Mouse (Mus musculus) embryonic facial prominence, embryonic 10.5 days (tissue): Measurements from ENCODE around the gene Gm12216. TPM values are rescaled to one million over a fixed set of nuclear protein-coding genes. Genes with fewer than 3 reads are reported as not detected.

Source experiments
- DNase-seq: peaks from one replicate; pipeline ENCODE4 v3.0.0-alpha.2; 2017; ENCODE audit warnings: low spot score
- H3K27ac ChIP-seq: fragments of 300-500 bp; sonication (generic); replicated peaks from 2 replicates; pipeline ENCODE4 v1.5.1; 2016; ENCODE audit warnings: mild to moderate bottlenecking
- H3K27me3 ChIP-seq: fragments of 300-500 bp; sonication (generic); replicated peaks from 2 replicates; pipeline ENCODE4 v1.6.1; 2016; ENCODE audit warnings: low read depth, mild to moderate bottlenecking; ENCODE audit not compliant: poor library complexity, severe bottlenecking
- H3K36me3 ChIP-seq: fragments of 300-500 bp; sonication (generic); replicated peaks from 2 replicates; pipeline ENCODE4 v1.6.1; 2016; ENCODE audit warnings: mild to moderate bottlenecking, moderate library complexity
- H3K4me1 ChIP-seq: fragments of 300-500 bp; sonication (generic); 2 replicates; pipeline ENCODE4 v1.6.1; 2016
- H3K4me3 ChIP-seq: fragments of 300-500 bp; sonication (generic); 2 replicates; pipeline ENCODE4 v1.5.1; 2016; ENCODE audit warnings: mild to moderate bottlenecking, moderate library complexity
- H3K9me3 ChIP-seq: fragments of 300-500 bp; sonication (generic); 2 replicates; pipeline ENCODE4 v1.6.1; 2016; ENCODE audit warnings: mild to moderate bottlenecking
- WGBS: fragments of 180-500 bp; shearing (Covaris S2); methylation state at CpG from one replicate; pipeline ENCODE4 v1.1.7; 2016; 5-methylcytosine and 5-hydroxymethylcytosine counted together
- microRNA-seq: library from miRNA; unstranded; fragments of <30 nt; microRNA quantifications from one replicate; pipeline ENCODE4, GENCODE M21; 2017
- polyA plus RNA-seq: library from polyadenylated mRNA; unstranded; fragments of >200 nt; fragmentation: Nextera tagmentation; extraction: Ambion mirVana; gene quantifications from 2 replicates; pipeline ENCODE4 v1.2.1, GENCODE M21; 2016

The Gm12216 gene
- polyA plus RNA-seq, 1 experiment from 2014 or later, result not detected

- Histone ChIP-seq H3K27ac (no peak overlapping the region), H3K36me3 (no peaks in the 10 kb centered on the region), H3K4me1 (no peaks in the 10 kb centered on the region), H3K4me3 (no peak overlapping the region), H3K27me3 (no peaks in the 10 kb centered on the region), H3K9me3 (no peaks in the 10 kb centered on the region)
- 72% methylated on average over 18 of the region's 18 CpGs for WGBS
- DNase-seq, result no peak
Measured at GRCm38 (mm10) chr11:53734970-53735681, 123.9 kb downstream of the Gm12216 start.

GRCm38 (mm10) chr11:53734431-53734830 is 124.6 kb downstream of the Gm12216 start:
- 84% methylated on average over 2 of the region's 2 CpGs for WGBS
- H3K4me3 ChIP-seq, result no peak overlapping the region
- no peak for DNase-seq
- H3K27ac ChIP-seq, result no peak overlapping the region
- H3K27me3 ChIP-seq, result no peaks in the 10 kb centered on the region
- no peaks in the 10 kb centered on the region for H3K36me3 ChIP-seq
- no peaks in the 10 kb centered on the region for H3K9me3 ChIP-seq
- H3K4me1 ChIP-seq, result no peaks in the 10 kb centered on the region

- 88% methylated on average over 7 of the region's 7 CpGs for WGBS
- Histone ChIP-seq H3K27ac (no peak overlapping the region), H3K9me3 (no peaks in the 10 kb centered on the region), H3K36me3 (no peaks in the 10 kb centered on the region), H3K4me1 (no peaks in the 10 kb centered on the region), H3K27me3 (no peaks in the 10 kb centered on the region), H3K4me3 (no peak overlapping the region)
- no peak for DNase-seq
Measured at GRCm38 (mm10) chr11:53733824-53734223, 125.2 kb downstream of the Gm12216 start.

Small RNA genes within 50 kb of the gene (microRNA-seq; reads per million reads assigned to microRNA genes)
- gene Mir7671, result not detected

Other genes starting within 250 kb of the Gm12216 start
- 0.61 and 0.72 TPM in 2 replicates for gene Il4, start 240.6 kb downstream of the Gm12216 start, polyA plus RNA-seq
- gene Il13, start 224.6 kb downstream of the Gm12216 start, polyA plus RNA-seq, result not detected in 2 replicates
- 24.6 and 25.8 TPM in 2 replicates for gene Rad50, start 151.9 kb downstream of the Gm12216 start, polyA plus RNA-seq
- gene Il5, start 138.5 kb downstream of the Gm12216 start, polyA plus RNA-seq, result not detected in 2 replicates
- 5.6 and 7.0 TPM in 2 replicates for gene Irf1, start 89.2 kb downstream of the Gm12216 start, polyA plus RNA-seq
- not detected in 2 replicates for gene Gm17334, start 86.1 kb downstream of the Gm12216 start, polyA plus RNA-seq
- 7.6 and 8.7 TPM in 2 replicates for gene Slc22a5, start 32.4 kb upstream of the Gm12216 start, polyA plus RNA-seq
- 2.1 and 2.6 TPM in 2 replicates for gene Slc22a21, start 121.1 kb upstream of the Gm12216 start, polyA plus RNA-seq
- 0.82 and 1.1 TPM in 2 replicates for gene Slc22a4, start 168.8 kb upstream of the Gm12216 start, polyA plus RNA-seq
- 91.1 and 112 TPM in 2 replicates for gene Pdlim4, start 209.8 kb upstream of the Gm12216 start, polyA plus RNA-seq
- 36.5 and 36.8 TPM in 2 replicates for gene P4ha2, start 240.8 kb upstream of the Gm12216 start, polyA plus RNA-seq